Comparison of ENCODE assay signal across 10 mouse cellular contexts in the genomic region with DNA sequence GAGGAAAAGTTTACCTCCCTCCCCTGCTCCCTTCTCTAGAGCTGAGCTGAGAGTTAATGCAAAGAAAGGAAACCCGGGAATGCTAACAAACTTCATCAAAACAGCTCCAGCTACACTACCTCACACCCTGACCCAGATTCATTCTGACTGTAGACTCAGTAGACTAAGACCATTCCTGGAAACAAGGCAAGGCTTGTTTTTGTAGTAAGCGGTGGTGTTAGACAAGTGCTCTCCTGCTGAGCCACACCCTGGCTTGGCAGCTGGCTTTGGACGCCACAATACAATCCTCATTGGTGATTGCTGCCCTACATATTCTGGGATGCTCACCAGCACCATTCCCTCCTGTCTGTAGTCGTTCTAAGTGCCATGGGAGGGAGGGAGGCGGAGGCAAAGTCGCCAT. TPM values are rescaled to one million over a fixed set of nuclear protein-coding genes. Genes with fewer than 3 reads are reported as not detected.
DNase-seq lines count a peak whose midpoint lies in the region; ATAC-seq and TF ChIP-seq lines count a peak whose summit lies in the region.
"Had no signal": no experiment of that assay in that cellular context is flagged by ENCODE, and none has a peak within 500 bp of the region (broad histone marks: within the 10 kb centered on the region; RNA-seq: fewer than 3 reads in every experiment).

No protein-coding gene starts in this region.

- H3K4me1 ChIP-seq in embryonic facial prominence, embryonic 14.5 days (ENCODE audit: control insufficient read depth, insufficient read depth, low read length), result peaks cover 23% of the 10 kb centered on the region
- H3K4me1 ChIP-seq in embryonic facial prominence, embryonic 10.5 days, result peaks cover 22% of the 10 kb centered on the region
- H3K4me1 ChIP-seq: liver, embryonic 15.5 days had no signal

- no peak for TF ChIP-seq POLR2A in brain, embryonic 14.5 days (IDR thresholded peaks at IDR 0.05; ENCODE audit: borderline replicate concordance, extremely low read depth, insufficient read depth, insufficient read length, poor library complexity, severe bottlenecking)

- no peaks in the 10 kb centered on the region for H3K9me3 ChIP-seq in embryonic facial prominence, embryonic 14.5 days (ENCODE audit: control insufficient read depth, low read length)
- no peaks in the 10 kb centered on the region for H3K9me3 ChIP-seq in embryonic facial prominence, embryonic 10.5 days
- H3K9me3 ChIP-seq: liver, embryonic 15.5 days had no signal

- peak; percentile 62 for DNase-seq in embryonic facial prominence, embryonic 14.5 days (ENCODE audit: low spot score)
- DNase-seq in embryonic facial prominence, embryonic 10.5 days (ENCODE audit: low spot score), result no peak
- peak; percentile 5 to 11 for DNase-seq in lung, adult 18-20 months
- DNase-seq in lung, postnatal 25 days (ENCODE audit: low spot score), result no peak
- DNase-seq in brain, embryonic 14.5 days (ENCODE audit: low read depth), result peak; percentile 54
- DNase-seq in gonadal fat pad, adult 2 months (ENCODE audit: low read depth), result peak; percentile 8
- DNase-seq in embryo, embryonic 9.5 days (ENCODE audit: extremely low spot score), result no peak
- DNase-seq in spleen, postnatal 14 days (ENCODE audit: low spot score in 2 of 2), result no peak
- DNase-seq: kidney, postnatal 14 days had no signal

- H3K36me3 ChIP-seq in embryonic facial prominence, embryonic 14.5 days (ENCODE audit: control insufficient read depth, insufficient read depth, low read length), result peaks cover 7% of the 10 kb centered on the region
- H3K36me3 ChIP-seq in embryonic facial prominence, embryonic 10.5 days (replicated peaks), result peaks cover 10% of the 10 kb centered on the region

- TF ChIP-seq CTCF in brain, embryonic 14.5 days (IDR thresholded peaks at IDR 0.05; ENCODE audit: borderline replicate concordance, extremely low read depth, insufficient read depth, insufficient read length), result no peak

- 70% methylated on average over 6 of the region's 6 CpGs for WGBS in embryonic facial prominence, embryonic 14.5 days
- 71% methylated on average over 6 of the region's 6 CpGs for WGBS in embryonic facial prominence, embryonic 10.5 days

- H3K27me3 ChIP-seq in embryonic facial prominence, embryonic 14.5 days (replicated peaks; ENCODE audit: control insufficient read depth, insufficient read depth, low read length), result no peaks in the 10 kb centered on the region
- H3K27me3 ChIP-seq in embryonic facial prominence, embryonic 10.5 days (replicated peaks; ENCODE audit: low read depth, poor library complexity, severe bottlenecking), result no peaks in the 10 kb centered on the region
- H3K27me3 ChIP-seq: liver, embryonic 15.5 days had no signal

- no peak overlapping the region for H3K4me2 ChIP-seq in embryonic facial prominence, embryonic 14.5 days (ENCODE audit: low read depth, low read length)
- H3K4me2 ChIP-seq: liver, embryonic 15.5 days had no signal

- no peak overlapping the region for H3K9ac ChIP-seq in embryonic facial prominence, embryonic 14.5 days (ENCODE audit: low read depth, low read length)
- H3K9ac ChIP-seq: liver, embryonic 15.5 days had no signal

- no peak overlapping the region for H3K4me3 ChIP-seq in embryonic facial prominence, embryonic 14.5 days (ENCODE audit: low read depth, low read length)
- no peak overlapping the region for H3K4me3 ChIP-seq in embryonic facial prominence, embryonic 10.5 days
- H3K4me3 ChIP-seq: liver, embryonic 15.5 days had no signal

- H3K27ac ChIP-seq in embryonic facial prominence, embryonic 14.5 days (replicated peaks; ENCODE audit: low read depth, low read length), result no peak overlapping the region
- no peak overlapping the region for H3K27ac ChIP-seq in embryonic facial prominence, embryonic 10.5 days (replicated peaks)
- H3K27ac ChIP-seq: liver, embryonic 15.5 days had no signal

- ATAC-seq in embryonic facial prominence, embryonic 14.5 days (ENCODE audit: low read depth), result peak; percentile 67

RNA-seq across cellular contexts. Expression of a gene that starts 39.1 kb away (rescaled TPM):
- polyA plus RNA-seq in embryonic facial prominence, embryonic 14.5 days (2014; fragmentation: Nextera tagmentation; extraction: Ambion mirVana), result 0.18 and 0.53 TPM in 2 replicates
- 0.20 and 0.55 TPM in 2 replicates for polyA plus RNA-seq in embryonic facial prominence, embryonic 10.5 days (2016; fragmentation: Nextera tagmentation; extraction: Ambion mirVana)
- 1.7 and 2.0 TPM in 2 replicates for polyA plus RNA-seq in brain, embryonic 14.5 days (2012; rRNA removed)
- 7.4 and 7.9 TPM in 2 replicates for polyA plus RNA-seq in gonadal fat pad, adult 2 months (2012; rRNA removed)

Comparison
In these comparisons a context has a peak if more than half of its experiments do, and no peak if none do; other contexts are left out.
1. DNase-seq: peak in embryonic facial prominence, embryonic 14.5 days (single experiment), lung, adult 18-20 months (2 of 2), brain, embryonic 14.5 days (single experiment) and gonadal fat pad, adult 2 months (single experiment); none in embryonic facial prominence, embryonic 10.5 days (single experiment), lung, postnatal 25 days (single experiment), embryo, embryonic 9.5 days (single experiment) and spleen, postnatal 14 days (0 of 2).